Mouse (Mus musculus) heart, adult 2 months (tissue): ENCODE results near the gene Magi2.

Source experiments
- CTCF ChIP-seq: fragments of 200-600 bp; IDR thresholded peaks from 2 replicates; pipeline ENCODE4 v1.8.1; 2022; ENCODE audit warnings: antibody characterized with exemption, mild to moderate bottlenecking, moderate library complexity
- POLR2A ChIP-seq: fragments of 200-500 bp; IDR thresholded peaks from 2 replicates; pipeline ENCODE4 v1.6.1; 2011; ENCODE audit warnings: mild to moderate bottlenecking, low read depth, low read length, control low read depth; ENCODE audit not compliant: insufficient read depth

- TF ChIP-seq CTCF (no peak), POLR2A (no peak)
Observed at GRCm38 (mm10) chr5:20753096-20753495, 1526.3 kb downstream of the Magi2 start.
